Mouse (Mus musculus): ENCODE measurements around the gene Hoxa5. TPM values are rescaled to one million over a fixed set of nuclear protein-coding genes. Genes with fewer than 3 reads are reported as not detected.

The Hoxa5 gene
- polyA plus RNA-seq, 1 experiment from 2014 or later, result 15.7 TPM

DNA sequence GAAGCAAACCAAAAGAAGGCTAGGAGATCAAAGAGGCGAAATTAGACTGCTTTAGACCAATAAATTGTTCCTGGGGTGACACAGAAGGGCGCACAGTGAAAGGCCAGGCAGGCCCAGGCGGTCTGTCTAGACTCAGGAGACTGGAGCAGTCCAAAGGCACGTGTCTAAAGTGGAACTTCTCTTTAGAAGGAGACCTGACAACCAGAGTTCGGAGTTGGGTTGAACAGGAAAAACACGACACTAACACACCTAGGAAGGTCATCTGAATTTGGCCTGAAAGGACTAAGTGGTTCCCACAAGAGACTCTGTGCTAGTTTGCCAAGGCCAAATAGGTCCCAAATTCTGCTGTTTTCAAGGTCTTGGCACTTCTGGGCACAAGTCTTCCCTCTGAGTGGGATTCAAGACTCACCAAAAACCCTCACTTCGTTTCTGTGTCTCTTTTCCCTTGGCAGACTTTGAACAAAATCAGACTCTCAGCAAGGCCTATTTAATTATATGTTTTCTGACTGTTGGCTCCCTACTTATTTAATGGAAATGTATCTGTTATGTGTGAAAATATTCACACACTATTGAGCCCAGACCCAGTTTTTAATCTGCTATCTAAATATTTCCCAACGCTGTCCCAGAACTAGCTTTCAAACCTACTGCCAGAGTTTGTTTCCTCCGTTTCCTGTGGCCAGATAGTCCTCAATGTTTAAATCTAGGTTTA, 15.0 kb upstream of the Hoxa5 start:
- 24% methylated on average over 9 of the region's 9 CpGs for WGBS
- H3K4me1 ChIP-seq (ENCODE audit: control insufficient read depth, insufficient read depth, low read length), result peaks cover 46% of the 10 kb centered on the region
- H3K4me3 ChIP-seq (ENCODE audit: low read length), result peak overlapping the region; percentile 64
- H3K9ac ChIP-seq (ENCODE audit: low read depth, low read length), result peak overlapping the region; percentile 87
- H3K9me3 ChIP-seq (ENCODE audit: control insufficient read depth, low read length), result no peaks in the 10 kb centered on the region
- peaks cover 9% of the 10 kb centered on the region; the same call in 1 of the 2 replicates for H3K36me3 ChIP-seq (ENCODE audit: control insufficient read depth, insufficient read depth, low read length)
- peak overlapping the region; percentile 98; the same call in 1 of the 2 replicates for H3K27ac ChIP-seq (ENCODE audit: low read depth, low read length)
- H3K27me3 ChIP-seq (ENCODE audit: control insufficient read depth, insufficient read depth, low read length), result 0 out of 2 replicates have a peak, but pooled peaks cover 7% of the 10 kb centered on the region
- no peak for ATAC-seq (ENCODE audit: low FRiP score, low TSS enrichment)
- H3K4me2 ChIP-seq (replicated peaks; ENCODE audit: low read depth, low read length), result peak overlapping the region; percentile 97

DNA sequence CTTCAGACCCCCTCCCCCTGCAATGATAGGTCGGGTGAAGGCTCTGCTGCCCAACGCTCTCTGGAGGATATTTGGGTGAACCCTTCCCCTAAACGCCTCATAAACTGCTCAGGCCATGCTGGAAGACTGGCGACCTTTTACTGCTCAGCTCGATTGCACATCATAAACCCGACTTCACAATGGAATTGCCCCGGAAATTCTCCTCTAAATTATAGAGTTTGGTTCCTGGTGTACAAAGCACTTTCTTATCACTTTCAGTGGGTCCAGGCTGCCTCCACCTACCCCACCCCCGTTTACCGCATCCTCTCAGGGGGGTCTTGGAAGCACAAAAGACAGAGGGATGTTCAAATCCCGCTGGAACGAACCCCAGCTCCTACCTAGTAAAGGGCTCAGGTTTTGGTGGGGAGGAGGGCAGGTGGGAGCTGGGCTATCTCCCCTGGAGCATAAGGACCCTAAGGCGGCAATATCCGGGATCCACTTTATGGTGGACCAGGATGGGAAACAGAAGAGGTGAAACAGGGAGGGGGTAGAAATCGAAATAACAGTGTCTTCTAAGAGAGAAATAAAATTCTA, 14.3 kb upstream of the Hoxa5 start:
- peak overlapping the region; percentile 98 for H3K27ac ChIP-seq (ENCODE audit: low read depth, low read length)
- peaks cover 50% of the 10 kb centered on the region for H3K4me1 ChIP-seq (ENCODE audit: control insufficient read depth, insufficient read depth, low read length)

DNA sequence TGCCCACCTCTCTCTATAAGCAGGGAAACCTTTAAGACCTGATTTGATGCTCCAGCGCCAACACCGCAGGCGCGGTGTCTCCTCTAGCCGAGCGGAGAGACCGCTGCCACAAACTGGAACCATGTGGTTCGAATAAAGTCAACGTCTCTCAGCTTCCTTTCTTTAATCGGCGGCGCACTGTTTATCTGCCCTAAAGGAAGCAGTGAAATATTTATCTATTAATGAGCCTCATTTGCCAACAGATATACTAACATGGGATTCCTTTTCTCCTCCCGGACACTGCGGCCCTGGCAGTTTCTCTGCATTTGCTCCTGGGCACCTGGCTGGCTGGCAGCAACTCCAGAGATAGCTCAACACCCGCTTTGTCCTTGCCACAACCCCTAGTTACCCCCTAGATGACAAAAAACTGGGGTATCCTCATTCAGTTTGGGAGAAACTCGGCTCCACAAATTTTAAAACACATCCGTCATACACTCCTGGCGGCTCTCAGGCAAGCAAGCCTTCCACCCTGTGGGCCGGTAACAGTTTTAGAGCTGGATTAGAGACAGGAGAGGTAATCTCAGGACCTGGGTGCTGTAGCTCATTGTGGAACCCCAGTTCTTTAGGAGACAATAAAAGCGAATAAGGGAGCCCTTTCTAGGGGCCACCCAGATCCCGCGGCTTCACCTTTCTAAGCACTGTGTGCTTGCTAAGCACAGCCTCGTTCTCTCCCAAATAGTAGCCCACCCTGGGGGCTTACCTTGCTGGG, 13.7 kb upstream of the Hoxa5 start:
- Histone ChIP-seq H3K9ac (ENCODE audit: low read depth, low read length) (peak overlapping the region; percentile 87), H3K4me3 (ENCODE audit: low read length) (peak overlapping the region; percentile 64), H3K4me2 (replicated peaks; ENCODE audit: low read depth, low read length) (peak overlapping the region; percentile 97), H3K27ac (ENCODE audit: low read depth, low read length) (peak overlapping the region; percentile 98), H3K36me3 (ENCODE audit: control insufficient read depth, insufficient read depth, low read length) (peaks cover 2% of the 10 kb centered on the region; the same call in 1 of the 2 replicates), H3K9me3 (ENCODE audit: control insufficient read depth, low read length) (no peaks in the 10 kb centered on the region), H3K4me1 (ENCODE audit: control insufficient read depth, insufficient read depth, low read length) (peaks cover 50% of the 10 kb centered on the region), H3K27me3 (ENCODE audit: control insufficient read depth, insufficient read depth, low read length) (0 out of 2 replicates have a peak, but pooled peaks cover 7% of the 10 kb centered on the region)
- ATAC-seq (ENCODE audit: low FRiP score, low TSS enrichment), result no peak
- 8% methylated on average over 23 of the region's 23 CpGs for WGBS

More for the DNA sequence above, 14.3 kb upstream of the Hoxa5 start:
- no peaks in the 10 kb centered on the region for H3K9me3 ChIP-seq (ENCODE audit: control insufficient read depth, low read length)
- H3K9ac ChIP-seq (ENCODE audit: low read depth, low read length), result peak overlapping the region; percentile 87
- 0 out of 2 replicates have a peak, but pooled peaks cover 7% of the 10 kb centered on the region for H3K27me3 ChIP-seq (ENCODE audit: control insufficient read depth, insufficient read depth, low read length)
- peaks cover 3% of the 10 kb centered on the region; the same call in 1 of the 2 replicates for H3K36me3 ChIP-seq (ENCODE audit: control insufficient read depth, insufficient read depth, low read length)
- WGBS, result 10% methylated on average over 14 of the region's 14 CpGs
- 0 out of 2 replicates have a peak, but pooled peaks have one; percentile 4 for ATAC-seq (ENCODE audit: low FRiP score, low TSS enrichment)
- peak overlapping the region; percentile 64 for H3K4me3 ChIP-seq (ENCODE audit: low read length)
- H3K4me2 ChIP-seq (replicated peaks; ENCODE audit: low read depth, low read length), result peak overlapping the region; percentile 97

DNA sequence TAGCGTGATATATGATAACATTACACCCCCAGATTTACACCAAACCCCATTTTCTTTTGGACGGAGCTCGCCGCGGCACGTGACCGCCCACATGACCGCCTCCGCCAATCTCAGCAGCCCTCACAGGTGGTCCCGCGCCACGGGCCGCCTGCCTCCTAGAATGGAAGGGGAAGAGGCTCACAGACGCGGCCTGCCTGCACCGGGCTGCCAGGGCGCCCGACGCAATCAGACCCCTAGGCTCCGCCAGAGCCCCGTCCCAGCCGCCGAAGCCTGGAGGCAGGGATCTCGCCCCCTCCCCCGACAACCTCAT, 13.0 kb upstream of the Hoxa5 start:
- Histone ChIP-seq H3K4me3 (ENCODE audit: low read length) (peak overlapping the region; percentile 64), H3K9ac (ENCODE audit: low read depth, low read length) (peak overlapping the region; percentile 95), H3K27me3 (ENCODE audit: control insufficient read depth, insufficient read depth, low read length) (0 out of 2 replicates have a peak, but pooled peaks cover 7% of the 10 kb centered on the region), H3K4me2 (replicated peaks; ENCODE audit: low read depth, low read length) (peak overlapping the region; percentile 97), H3K9me3 (ENCODE audit: control insufficient read depth, low read length) (no peaks in the 10 kb centered on the region), H3K4me1 (ENCODE audit: control insufficient read depth, insufficient read depth, low read length) (peaks cover 50% of the 10 kb centered on the region), H3K36me3 (ENCODE audit: control insufficient read depth, insufficient read depth, low read length) (no peaks in the 10 kb centered on the region; the same call in 1 of the 2 replicates), H3K27ac (ENCODE audit: low read depth, low read length) (peak overlapping the region; percentile 98)
- ATAC-seq (ENCODE audit: low FRiP score, low TSS enrichment), result peak; percentile 79
- under 1% methylated on average over 25 of the region's 25 CpGs for WGBS

DNA sequence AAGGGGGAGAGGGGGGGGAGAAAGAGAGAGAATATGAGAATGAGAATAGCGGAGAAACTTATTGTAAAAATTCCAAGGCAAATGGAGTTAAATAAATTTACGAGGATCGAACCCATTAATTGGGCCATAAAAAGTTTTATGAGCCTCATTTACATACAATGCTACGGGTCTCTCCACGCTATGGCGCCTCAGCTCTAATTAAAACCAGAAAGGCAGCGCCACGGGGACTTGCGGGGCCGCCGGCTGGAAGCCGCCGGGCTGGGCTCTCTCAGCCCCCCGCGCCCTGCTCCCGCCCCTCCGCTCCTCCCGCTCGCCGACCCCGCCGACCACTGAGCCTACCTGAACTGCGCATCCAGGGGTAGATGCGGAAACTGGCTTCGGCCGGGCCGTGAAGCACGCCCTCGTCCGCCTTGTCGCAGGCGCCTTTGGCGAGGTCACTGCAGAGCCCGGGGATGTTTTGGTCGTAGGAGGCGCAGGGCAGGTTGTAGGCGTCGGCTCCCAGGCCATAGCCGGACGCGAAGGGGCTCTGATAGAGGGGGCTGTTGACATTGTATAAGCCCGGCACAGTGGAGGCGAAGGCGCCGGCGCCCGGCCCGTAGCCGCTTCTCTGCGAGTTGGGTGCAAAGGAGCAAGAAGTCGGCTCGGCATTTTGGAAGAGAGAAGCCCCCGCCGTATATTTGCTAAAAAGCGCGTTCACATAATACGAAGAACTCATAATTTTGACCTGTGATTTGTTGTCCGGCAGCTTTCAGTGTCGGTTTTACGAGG, 12.5 kb upstream of the Hoxa5 start:
- under 1% methylated on average over 60 of the region's 60 CpGs for WGBS
- peak overlapping the region; percentile 97 for H3K4me2 ChIP-seq (replicated peaks; ENCODE audit: low read depth, low read length)
- peak overlapping the region; percentile 95 for H3K9ac ChIP-seq (ENCODE audit: low read depth, low read length)
- peak overlapping the region; percentile 98 for H3K27ac ChIP-seq (ENCODE audit: low read depth, low read length)
- no peaks in the 10 kb centered on the region for H3K9me3 ChIP-seq (ENCODE audit: control insufficient read depth, low read length)
- ATAC-seq (ENCODE audit: low FRiP score, low TSS enrichment), result no peak
- peaks cover 46% of the 10 kb centered on the region for H3K4me1 ChIP-seq (ENCODE audit: control insufficient read depth, insufficient read depth, low read length)
- 0 out of 2 replicates have a peak, but pooled peaks cover 3% of the 10 kb centered on the region for H3K27me3 ChIP-seq (ENCODE audit: control insufficient read depth, insufficient read depth, low read length)
- H3K4me3 ChIP-seq (ENCODE audit: low read length), result peak overlapping the region; percentile 64
- no peaks in the 10 kb centered on the region; the same call in 1 of the 2 replicates for H3K36me3 ChIP-seq (ENCODE audit: control insufficient read depth, insufficient read depth, low read length)

DNA sequence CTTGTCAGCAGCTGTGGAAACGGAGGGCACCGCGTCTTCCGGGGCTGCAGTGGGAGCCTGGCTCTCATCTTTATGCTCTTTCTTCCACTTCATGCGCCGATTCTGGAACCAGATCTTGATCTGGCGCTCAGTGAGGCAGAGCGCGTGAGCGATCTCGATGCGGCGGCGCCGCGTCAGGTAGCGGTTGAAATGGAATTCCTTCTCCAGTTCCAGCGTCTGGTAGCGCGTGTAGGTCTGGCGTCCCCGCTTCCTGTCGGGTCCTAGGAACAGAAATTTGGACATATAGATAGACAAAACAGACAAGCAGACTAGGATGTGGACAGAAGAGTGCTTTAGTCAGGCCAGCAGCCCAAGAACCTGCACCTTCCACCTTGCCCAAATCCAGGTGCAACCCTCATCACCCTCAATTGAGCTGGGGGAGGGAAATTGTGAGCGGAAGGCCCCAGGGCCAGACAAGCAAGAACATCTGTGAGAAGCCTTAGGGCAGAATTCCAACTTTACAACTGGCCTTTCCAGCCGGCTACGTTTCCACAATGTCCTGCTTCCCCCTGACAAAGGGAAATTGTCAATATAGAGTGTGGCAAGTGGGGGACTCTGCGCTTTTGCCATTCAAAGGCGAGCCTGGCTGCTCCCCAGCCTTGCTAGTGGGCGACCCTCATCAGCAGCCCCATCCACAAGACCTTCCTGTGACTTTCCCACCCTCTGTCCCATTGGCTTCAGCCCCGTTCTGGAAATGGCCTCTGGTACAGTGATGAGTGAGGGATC, 11.6 kb upstream of the Hoxa5 start:
- Histone ChIP-seq H3K4me2 (replicated peaks; ENCODE audit: low read depth, low read length) (peak overlapping the region; percentile 97), H3K4me3 (ENCODE audit: low read length) (peak overlapping the region; percentile 64), H3K4me1 (ENCODE audit: control insufficient read depth, insufficient read depth, low read length) (peaks cover 46% of the 10 kb centered on the region), H3K9me3 (ENCODE audit: control insufficient read depth, low read length) (no peaks in the 10 kb centered on the region), H3K9ac (ENCODE audit: low read depth, low read length) (peak overlapping the region; percentile 95), H3K27ac (ENCODE audit: low read depth, low read length) (peak overlapping the region; percentile 98), H3K27me3 (ENCODE audit: control insufficient read depth, insufficient read depth, low read length) (peaks cover 3% of the 10 kb centered on the region; the same call in 1 of the 2 replicates), H3K36me3 (ENCODE audit: control insufficient read depth, insufficient read depth, low read length) (no peaks in the 10 kb centered on the region; the same call in 1 of the 2 replicates)
- under 1% methylated on average over 30 of the region's 30 CpGs for WGBS
- ATAC-seq (ENCODE audit: low FRiP score, low TSS enrichment), result no peak

DNA sequence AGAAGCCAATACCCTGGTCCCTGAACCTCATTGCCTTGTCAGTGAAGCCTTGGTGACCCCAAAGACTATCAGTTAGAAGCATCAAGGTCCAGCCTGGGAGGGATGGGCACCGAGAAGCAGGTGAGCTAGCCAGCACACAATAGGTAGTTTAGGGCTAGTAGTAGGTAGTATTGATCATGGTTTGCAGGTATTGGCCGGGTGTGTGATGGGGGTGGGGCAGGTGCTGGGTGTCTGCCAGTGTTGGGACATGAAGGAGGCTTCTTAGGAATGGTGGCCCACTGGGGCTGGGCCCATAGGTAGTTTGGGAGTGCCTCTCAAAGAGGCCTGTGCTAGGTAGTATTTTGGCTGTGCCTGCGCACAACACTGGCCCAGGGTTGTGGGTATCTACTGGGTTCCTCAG, 10.7 kb upstream of the Hoxa5 start:
- H3K4me1 ChIP-seq (ENCODE audit: control insufficient read depth, insufficient read depth, low read length), result peaks cover 39% of the 10 kb centered on the region
- H3K36me3 ChIP-seq (ENCODE audit: control insufficient read depth, insufficient read depth, low read length), result no peaks in the 10 kb centered on the region; the same call in 1 of the 2 replicates
- 24% methylated on average over 3 of the region's 3 CpGs for WGBS
- peak overlapping the region; percentile 97 for H3K4me2 ChIP-seq (replicated peaks; ENCODE audit: low read depth, low read length)
- no peaks in the 10 kb centered on the region for H3K9me3 ChIP-seq (ENCODE audit: control insufficient read depth, low read length)
- peak overlapping the region; percentile 95 for H3K9ac ChIP-seq (ENCODE audit: low read depth, low read length)
- H3K27me3 ChIP-seq (ENCODE audit: control insufficient read depth, insufficient read depth, low read length), result peaks cover 2% of the 10 kb centered on the region; the same call in 1 of the 2 replicates
- no peak for ATAC-seq (ENCODE audit: low FRiP score, low TSS enrichment)
- peak overlapping the region; percentile 27; the same call in 1 of the 2 replicates for H3K27ac ChIP-seq (ENCODE audit: low read depth, low read length)
- H3K4me3 ChIP-seq (ENCODE audit: low read length), result peak overlapping the region; percentile 64; the same call in 1 of the 2 replicates

Data from kidney, embryonic 14.5 days (tissue).